Mouse (Mus musculus) erythroblast, embryonic 14.5 days (primary cell): ENCODE data around the gene Adamts18. TPM values are rescaled to one million over a fixed set of nuclear protein-coding genes. Genes with fewer than 3 reads are reported as not detected.
"Not testable (repeated sequence)": the region's sequence is repeated elsewhere in the genome, so short reads cannot be mapped to it uniquely, and the experiment has no call there.

Experiments used
- H3K27me3 ChIP-seq: 2 replicates; pipeline ENCODE4 v1.6.1; 2012; ENCODE audit warnings: inconsistent platforms; ENCODE audit not compliant: control insufficient read depth
- H3K36me3 ChIP-seq: 2 replicates; pipeline ENCODE4 v1.6.1; 2012; ENCODE audit warnings: mild to moderate bottlenecking, inconsistent platforms; ENCODE audit not compliant: control insufficient read depth
- H3K4me1 ChIP-seq: 2 replicates; pipeline ENCODE4 v1.6.1; 2012; ENCODE audit warnings: inconsistent platforms; ENCODE audit not compliant: control insufficient read depth
- H3K4me3 ChIP-seq: replicated peaks from 2 replicates; pipeline ENCODE3; 2012; ENCODE audit warnings: moderate library complexity, mild to moderate bottlenecking, inconsistent platforms
- H3K9me3 ChIP-seq: 2 replicates; pipeline ENCODE4 v1.6.1; 2012; ENCODE audit warnings: low read length, inconsistent platforms, mixed read lengths; ENCODE audit not compliant: control insufficient read depth
- GATA1 ChIP-seq: IDR thresholded peaks from 2 replicates; pipeline ENCODE4 v1.6.1; 2012; ENCODE audit warnings: low read length, inconsistent platforms, mixed read lengths
- TAL1 ChIP-seq: IDR thresholded peaks from 3 replicates; pipeline ENCODE4 v1.6.1; 2012; ENCODE audit warnings: low read length, inconsistent platforms, mixed read lengths
- polyA plus RNA-seq: library from polyadenylated mRNA; stranded (reverse); fragments of >175 nt; gene quantifications from 2 replicates; pipeline ENCODE4 v1.2.3, GENCODE M21; 2012

The Adamts18 gene
- polyA plus RNA-seq, 1 experiment: not detected

GRCm38 (mm10) chr8:113820983-113821587 lies 27.5 kb downstream of the Adamts18 start:
- Histone ChIP-seq H3K4me3 (no peak overlapping the region), H3K36me3 (no peaks in the 10 kb centered on the region), H3K27me3 (no peaks in the 10 kb centered on the region), H3K4me1 (no peaks in the 10 kb centered on the region), H3K9me3 (peaks cover 28% of the 10 kb centered on the region)
- TF ChIP-seq TAL1 (no peak), GATA1 (no peak)

GRCm38 (mm10) chr8:113813966-113814365 lies 34.6 kb downstream of the Adamts18 start:
- Histone ChIP-seq H3K4me1 (no peaks in the 10 kb centered on the region), H3K9me3 (peaks cover 48% of the 10 kb centered on the region)
- no peak for TF ChIP-seq GATA1
- no peak for TF ChIP-seq TAL1

GRCm38 (mm10) chr8:113811521-113811920 lies 37.0 kb downstream of the Adamts18 start:
- TF ChIP-seq TAL1 (no peak), GATA1 (no peak)

More at GRCm38 (mm10) chr8:113813966-113814365, 34.6 kb downstream of the Adamts18 start:
- Histone ChIP-seq H3K4me3 (no peak overlapping the region), H3K27me3 (no peaks in the 10 kb centered on the region), H3K36me3 (no peaks in the 10 kb centered on the region)

GRCm38 (mm10) chr8:113809929-113810328 lies 38.6 kb downstream of the Adamts18 start:
- no peaks in the 10 kb centered on the region for H3K27me3 ChIP-seq
- H3K36me3 ChIP-seq: no peaks in the 10 kb centered on the region
- H3K4me3 ChIP-seq: no peak overlapping the region
- peaks cover 31% of the 10 kb centered on the region for H3K9me3 ChIP-seq
- no peaks in the 10 kb centered on the region for H3K4me1 ChIP-seq
- TF ChIP-seq TAL1: no peak
- TF ChIP-seq GATA1: no peak

More at GRCm38 (mm10) chr8:113811521-113811920, 37.0 kb downstream of the Adamts18 start:
- Histone ChIP-seq H3K27me3 (no peaks in the 10 kb centered on the region), H3K4me3 (no peak overlapping the region), H3K36me3 (no peaks in the 10 kb centered on the region), H3K4me1 (no peaks in the 10 kb centered on the region), H3K9me3 (peaks cover 40% of the 10 kb centered on the region)

- TF ChIP-seq TAL1: no peak
- TF ChIP-seq GATA1: no peak
- H3K36me3 ChIP-seq: no peaks in the 10 kb centered on the region
- no peaks in the 10 kb centered on the region for H3K27me3 ChIP-seq
- H3K9me3 ChIP-seq: peaks cover 32% of the 10 kb centered on the region
- no peak overlapping the region for H3K4me3 ChIP-seq
- no peaks in the 10 kb centered on the region for H3K4me1 ChIP-seq
Observed at GRCm38 (mm10) chr8:113803830-113804611, 44.5 kb downstream of the Adamts18 start.

- no peaks in the 10 kb centered on the region for H3K36me3 ChIP-seq
- no peaks in the 10 kb centered on the region for H3K27me3 ChIP-seq
- TF ChIP-seq GATA1 (no peak), TAL1 (no peak)
- H3K4me3 ChIP-seq: no peak overlapping the region
- peaks cover 31% of the 10 kb centered on the region for H3K9me3 ChIP-seq
- H3K4me1 ChIP-seq: no peaks in the 10 kb centered on the region
Observed at GRCm38 (mm10) chr8:113801551-113801950, 47.0 kb downstream of the Adamts18 start.

GRCm38 (mm10) chr8:113800556-113800955 lies 48.0 kb downstream of the Adamts18 start:
- not testable (repeated sequence) for H3K27me3 ChIP-seq, H3K4me3 ChIP-seq, H3K4me1 ChIP-seq, H3K36me3 ChIP-seq
- H3K9me3 ChIP-seq: peaks cover 31% of the 10 kb centered on the region

- TF ChIP-seq GATA1 (no peak), TAL1 (no peak)
- Histone ChIP-seq H3K36me3 (no peaks in the 10 kb centered on the region), H3K4me1 (no peaks in the 10 kb centered on the region), H3K27me3 (no peaks in the 10 kb centered on the region), H3K4me3 (no peak overlapping the region), H3K9me3 (peaks cover 32% of the 10 kb centered on the region)
Observed at GRCm38 (mm10) chr8:113799550-113799949, 49.0 kb downstream of the Adamts18 start.

GRCm38 (mm10) chr8:113791856-113792255 lies 56.7 kb downstream of the Adamts18 start:
- no peak overlapping the region for H3K4me3 ChIP-seq
- no peaks in the 10 kb centered on the region for H3K4me1 ChIP-seq
- TF ChIP-seq GATA1 (no peak), TAL1 (no peak)
- no peaks in the 10 kb centered on the region for H3K27me3 ChIP-seq
- H3K36me3 ChIP-seq: no peaks in the 10 kb centered on the region
- peaks cover 50% of the 10 kb centered on the region for H3K9me3 ChIP-seq

GRCm38 (mm10) chr8:113791061-113791460 lies 57.5 kb downstream of the Adamts18 start:
- no peak for TF ChIP-seq GATA1
- no peak for TF ChIP-seq TAL1
- H3K4me1 ChIP-seq: no peaks in the 10 kb centered on the region
- H3K36me3 ChIP-seq: no peaks in the 10 kb centered on the region
- H3K4me3 ChIP-seq: no peak overlapping the region
- no peaks in the 10 kb centered on the region for H3K27me3 ChIP-seq
- H3K9me3 ChIP-seq: peaks cover 46% of the 10 kb centered on the region
